Mouse (Mus musculus) layer of hippocampus, adult 11-12 months (tissue): ENCODE results near the gene Slc35a2.
"Not testable (repeated sequence)": the region's sequence is repeated elsewhere in the genome, so short reads cannot be mapped to it uniquely, and the experiment has no call there.

ENCODE experiments used
- DNase-seq: peaks from one replicate; pipeline ENCODE4 v3.0.0; 2022; ENCODE audit warnings: low spot score

Slc35a2 gene

DNA sequence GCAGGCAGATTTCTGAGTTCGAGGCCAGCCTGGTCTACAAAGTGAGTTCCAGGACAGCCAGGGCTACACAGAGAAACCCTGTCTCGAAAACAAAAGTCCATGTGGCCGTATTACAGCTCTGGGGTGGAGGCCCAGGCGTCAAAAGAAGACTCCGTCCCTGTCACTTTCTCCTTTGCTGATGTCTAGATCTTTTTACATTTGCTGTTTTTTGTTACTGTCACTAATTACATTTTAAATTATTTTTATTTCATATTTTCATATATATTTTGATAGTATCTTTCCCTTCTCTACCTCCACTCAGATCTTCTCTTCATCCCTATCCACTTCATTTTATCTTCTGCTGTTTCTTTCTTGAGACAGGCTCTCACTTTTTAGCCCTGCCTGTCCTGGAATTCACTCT is 23.9 kb downstream of the Slc35a2 start, which contains the start of gene Gm10491:
Gm10491 (minus strand) TSS at position 101 of the 400 bp plus-strand sequence.
- DNase-seq, result no peak

- not testable (repeated sequence) for DNase-seq
Observed at GRCm38 (mm10) chrX:7909242-7909641, 25.4 kb downstream of the Slc35a2 start, which contains the start of gene Gm10490. TSS of gene Gm10490 (plus strand) at chrX:7909542.

- DNase-seq, result no peak
Observed at GRCm38 (mm10) chrX:7910473-7910872, 26.6 kb downstream of the Slc35a2 start.

DNA sequence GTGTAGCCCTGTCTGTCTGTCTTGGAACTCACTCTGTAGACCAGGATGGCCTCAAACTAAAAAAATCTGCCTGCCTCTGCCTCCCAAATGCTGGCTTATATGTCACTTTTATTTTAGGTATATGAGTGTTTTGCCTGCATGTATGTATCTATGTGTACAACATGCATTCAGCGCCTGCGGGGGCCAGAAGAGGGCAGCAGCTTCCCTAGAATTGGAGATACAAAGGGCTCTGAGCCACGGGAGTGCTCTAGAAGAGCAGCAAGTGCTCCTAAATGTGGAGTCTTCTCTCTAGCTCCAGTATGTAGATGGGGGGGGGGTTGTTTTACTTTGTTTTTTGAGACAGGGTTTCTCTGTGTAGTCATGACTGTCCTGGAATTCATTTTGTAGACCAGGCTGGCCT is 31.8 kb downstream of the Slc35a2 start:
- DNase-seq, result not testable (repeated sequence)

GRCm38 (mm10) chrX:7917960-7918359 is 34.1 kb downstream of the Slc35a2 start:
- DNase-seq, result not testable (repeated sequence)

- peak; percentile 41 for DNase-seq
Observed at GRCm38 (mm10) chrX:7919601-7920383, 36.0 kb downstream of the Slc35a2 start, which contains the start of gene Pcsk1n. TSS of gene Pcsk1n (plus strand) at chrX:7919822.

GRCm38 (mm10) chrX:7922032-7922431 is 38.2 kb downstream of the Slc35a2 start:
- no peak for DNase-seq

GRCm38 (mm10) chrX:7926266-7926665 is 42.4 kb downstream of the Slc35a2 start:
- DNase-seq, result no peak

DNA sequence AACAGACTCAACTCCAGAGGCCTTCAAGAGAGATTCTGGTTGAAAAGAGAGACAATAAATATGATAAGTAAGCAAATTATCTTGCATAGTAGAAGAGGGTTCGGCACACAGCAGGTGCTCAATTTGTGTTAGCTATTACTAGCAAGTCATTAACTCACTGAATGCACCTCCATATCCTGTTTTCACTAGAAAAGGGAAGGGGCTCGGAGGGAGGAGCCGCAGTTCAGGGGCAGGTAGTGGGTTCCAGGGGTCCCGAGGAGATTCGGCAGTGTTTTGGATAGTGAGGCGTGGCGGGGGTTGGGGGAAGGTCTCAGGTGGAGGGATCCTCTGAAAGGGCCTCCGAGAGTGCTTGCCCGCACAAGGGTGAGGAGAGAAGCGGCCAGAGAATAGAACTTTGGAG is 43.3 kb downstream of the Slc35a2 start:
- no peak for DNase-seq

DNA sequence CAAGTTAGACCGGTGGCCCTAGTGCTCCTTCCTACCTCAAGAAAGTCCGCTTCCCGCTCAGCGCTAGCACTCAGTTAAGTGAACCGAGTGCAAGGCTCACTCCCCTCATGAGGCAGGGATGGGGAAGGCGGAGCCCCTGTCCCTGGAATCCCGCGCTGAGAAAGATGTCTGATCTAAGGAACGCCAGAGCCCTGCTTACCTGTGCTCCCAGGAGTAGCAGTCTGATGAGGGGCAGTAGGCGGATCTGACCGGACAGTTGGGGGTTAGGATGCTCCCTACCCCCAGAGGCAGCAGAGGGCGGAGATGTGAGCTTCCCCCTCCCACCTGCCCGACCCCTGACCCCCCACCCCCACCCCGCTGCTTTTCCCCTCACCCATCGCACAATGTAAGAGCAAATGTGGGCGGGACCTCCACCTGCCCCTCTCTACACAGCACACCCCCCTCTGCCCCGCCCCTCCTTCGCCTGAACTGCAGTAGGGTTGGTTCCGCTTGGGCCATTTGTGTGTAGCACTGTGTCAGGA is 44.5 kb downstream of the Slc35a2 start, which contains the start of gene Eras:
Eras (minus strand) TSS at position 338 of the 521 bp plus-strand sequence.
- DNase-seq, result no peak

DNA sequence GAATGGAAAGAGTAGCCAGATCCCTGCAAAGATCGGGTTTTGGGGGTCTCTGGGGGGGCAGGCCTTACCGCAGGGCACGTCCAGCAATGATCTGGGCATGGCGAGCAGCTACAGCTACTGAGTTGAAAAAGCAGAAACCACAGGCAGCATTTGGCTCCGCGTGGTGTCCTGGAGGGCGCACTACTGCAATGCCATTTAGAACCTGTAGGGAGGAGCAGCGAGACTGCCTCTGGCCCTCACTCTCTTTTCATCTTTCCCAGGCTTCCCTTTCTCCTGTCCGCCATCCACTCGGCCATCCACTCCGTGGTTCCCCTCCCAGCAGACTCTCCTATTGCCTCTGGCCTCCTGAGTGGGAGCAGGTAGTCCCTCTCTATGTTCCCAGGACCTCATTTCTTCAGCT is 53.0 kb downstream of the Slc35a2 start:
- DNase-seq, result no peak

DNA sequence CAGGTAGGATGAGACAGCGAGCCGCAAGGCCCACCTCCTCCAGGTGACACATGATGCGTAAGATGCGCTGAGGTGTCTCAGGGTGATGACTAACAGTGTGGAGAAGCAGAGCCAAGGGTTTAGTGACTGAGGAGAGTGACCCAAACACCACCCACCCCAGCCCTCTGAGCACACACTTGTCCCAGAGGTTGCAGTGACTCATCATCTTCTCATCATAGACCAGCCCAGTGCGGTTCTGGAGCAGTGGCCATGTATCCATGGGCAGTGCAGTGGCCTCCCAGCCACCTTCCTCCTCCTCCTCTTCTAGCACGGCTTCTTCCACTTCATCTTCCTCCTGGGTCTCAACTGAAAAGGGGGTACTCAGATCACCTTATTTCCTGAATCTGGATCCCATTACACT is 53.8 kb downstream of the Slc35a2 start:
- no peak for DNase-seq
